Mouse (Mus musculus) layer of hippocampus, postnatal 14 days (tissue): ENCODE measurements around the gene Gm9918. TPM values are rescaled to one million over a fixed set of nuclear protein-coding genes. Genes with fewer than 3 reads are reported as not detected.
A peak's percentile ranks its signal among the peaks of the same experiment; 100 is the strongest.
"Not testable (repeated sequence)": the region's sequence is repeated elsewhere in the genome, so short reads cannot be mapped to it uniquely, and the experiment has no call there.

Experiments
- DNase-seq, 2 experiments: peaks; one replicate each; pipeline ENCODE4 v3.0.0; 2021 to 2022; ENCODE audit warnings: low spot score in 2 of 2, mixed read lengths in 1 of 2
- long read RNA-seq, 2 experiments: library from polyadenylated mRNA; stranded (forward); transcript quantifications; one replicate each; pipeline ENCODE4 v2.0.0; 2021
- total RNA-seq, 2 experiments: library from RNA; stranded (reverse); gene quantifications; 2 replicates each; pipeline ENCODE4 v1.2.3; 2021

The Gm9918 gene
- total RNA-seq: not detected
- long read RNA-seq, experiment 1: 0 reads
- long read RNA-seq, experiment 2: 0 reads

GRCm38 (mm10) chr15:102270274-102270960, at the start of gene Gm9918:
Gene Gm9918, plus strand, starts transcription at chr15:102270563.
- DNase-seq: no peak

GRCm38 (mm10) chr15:102222386-102222785, 48.0 kb upstream of the Gm9918 start:
- DNase-seq: no peak

GRCm38 (mm10) chr15:102224186-102224991, 46.0 kb upstream of the Gm9918 start:
- DNase-seq: peak; percentile 73

- no peak for DNase-seq
Measured at GRCm38 (mm10) chr15:102224992-102225617, 45.3 kb upstream of the Gm9918 start.

- DNase-seq: not testable (repeated sequence)
Measured at GRCm38 (mm10) chr15:102225619-102226018, 44.7 kb upstream of the Gm9918 start.

GRCm38 (mm10) chr15:102230408-102231321, 39.7 kb upstream of the Gm9918 start:
- DNase-seq: no peak

- DNase-seq: no peak
Measured at GRCm38 (mm10) chr15:102231748-102232147, 38.6 kb upstream of the Gm9918 start, which contains the start of gene Itgb7. Gene Itgb7, minus strand, starts transcription at chr15:102231944.

- DNase-seq: no peak
Measured at GRCm38 (mm10) chr15:102232764-102233163, 37.6 kb upstream of the Gm9918 start.

- no peak for DNase-seq
Measured at GRCm38 (mm10) chr15:102233896-102234295, 36.5 kb upstream of the Gm9918 start.

GRCm38 (mm10) chr15:102235371-102236027, 34.9 kb upstream of the Gm9918 start:
- DNase-seq: no peak

- no peak for DNase-seq
Measured at GRCm38 (mm10) chr15:102238543-102239259, 31.7 kb upstream of the Gm9918 start.

- peak; percentile 76 for DNase-seq
Measured at GRCm38 (mm10) chr15:102239260-102239590, 31.1 kb upstream of the Gm9918 start.

- DNase-seq: no peak
Measured at GRCm38 (mm10) chr15:102239851-102240250, 30.5 kb upstream of the Gm9918 start.

GRCm38 (mm10) chr15:102240607-102241006, 29.8 kb upstream of the Gm9918 start:
- DNase-seq: no peak

GRCm38 (mm10) chr15:102242404-102243228, 27.7 kb upstream of the Gm9918 start:
- no peak for DNase-seq

GRCm38 (mm10) chr15:102243229-102244190, 26.9 kb upstream of the Gm9918 start:
- DNase-seq: no peak
